Comparison of ENCODE assay signal across 1 mouse cellular context in the genomic region with DNA sequence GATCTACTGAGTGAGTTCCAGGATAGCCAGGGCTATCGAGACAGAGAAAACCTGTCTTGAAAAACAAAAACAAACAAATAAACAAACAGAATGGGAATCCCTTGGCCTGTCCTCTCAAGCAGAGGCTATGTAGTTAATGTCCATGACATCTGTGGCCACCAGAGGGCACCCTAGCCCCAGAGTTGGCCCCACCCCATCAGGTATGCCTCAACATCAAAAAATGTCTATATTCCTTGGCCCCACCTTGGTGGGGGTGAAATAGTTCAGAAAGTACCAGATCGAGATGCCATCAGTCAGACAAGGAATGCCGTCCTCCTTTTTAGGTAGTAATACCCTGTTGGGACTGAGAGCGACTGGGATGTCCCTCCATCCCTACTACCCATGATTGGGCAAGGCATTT.
TF ChIP-seq lines count a peak whose summit lies in the region.

No protein-coding gene starts in this region.

TF ChIP-seq in CH12.LX, 34 proteins besides CTCF, POLR2A, EP300 and RAD21 (continued from another document):
- TF ChIP-seq TCF12 (IDR thresholded peaks at IDR 0.05; ENCODE audit: low read depth, low read length) (no peak), ZNF384 (IDR thresholded peaks at IDR 0.05; ENCODE audit: low read depth, low read length) (no peak), BHLHE40 (IDR thresholded peaks at IDR 0.05; ENCODE audit: low read depth, low read length) (no peak), KAT2A (IDR thresholded peaks at IDR 0.05; ENCODE audit: insufficient replicate concordance, low read length) (no peak), USF1 (IDR thresholded peaks at IDR 0.05; ENCODE audit: low read depth, low read length) (no peak), RCOR1 (conservative IDR thresholded peaks at IDR 0.05; ENCODE audit: low read depth, low read length) (no peak), MAZ (IDR thresholded peaks at IDR 0.05; ENCODE audit: low read depth, low read length) (peak; percentile 52; the same call in 1 of the 2 replicates), ZC3H11A (IDR thresholded peaks at IDR 0.05; ENCODE audit: low read depth, low read length) (peak; percentile 78), ETS1 (conservative IDR thresholded peaks at IDR 0.05; ENCODE audit: low read depth, low read length) (no peak), NELFE (IDR thresholded peaks at IDR 0.05; ENCODE audit: low read depth, low read length) (peak; percentile 50; the same call in 1 of the 2 replicates)
